Mouse (Mus musculus) mesoderm, embryonic 11.5 days (tissue): ENCODE measurements around the gene Casq1.
"Not testable (repeated sequence)": the region's sequence is repeated elsewhere in the genome, so short reads cannot be mapped to it uniquely, and the experiment has no call there.

ENCODE experiments used
- DNase-seq: peaks from one replicate; pipeline ENCODE4 v3.0.0-alpha.2; 2012; ENCODE audit warnings: low read depth, low spot score

Casq1 gene

DNA sequence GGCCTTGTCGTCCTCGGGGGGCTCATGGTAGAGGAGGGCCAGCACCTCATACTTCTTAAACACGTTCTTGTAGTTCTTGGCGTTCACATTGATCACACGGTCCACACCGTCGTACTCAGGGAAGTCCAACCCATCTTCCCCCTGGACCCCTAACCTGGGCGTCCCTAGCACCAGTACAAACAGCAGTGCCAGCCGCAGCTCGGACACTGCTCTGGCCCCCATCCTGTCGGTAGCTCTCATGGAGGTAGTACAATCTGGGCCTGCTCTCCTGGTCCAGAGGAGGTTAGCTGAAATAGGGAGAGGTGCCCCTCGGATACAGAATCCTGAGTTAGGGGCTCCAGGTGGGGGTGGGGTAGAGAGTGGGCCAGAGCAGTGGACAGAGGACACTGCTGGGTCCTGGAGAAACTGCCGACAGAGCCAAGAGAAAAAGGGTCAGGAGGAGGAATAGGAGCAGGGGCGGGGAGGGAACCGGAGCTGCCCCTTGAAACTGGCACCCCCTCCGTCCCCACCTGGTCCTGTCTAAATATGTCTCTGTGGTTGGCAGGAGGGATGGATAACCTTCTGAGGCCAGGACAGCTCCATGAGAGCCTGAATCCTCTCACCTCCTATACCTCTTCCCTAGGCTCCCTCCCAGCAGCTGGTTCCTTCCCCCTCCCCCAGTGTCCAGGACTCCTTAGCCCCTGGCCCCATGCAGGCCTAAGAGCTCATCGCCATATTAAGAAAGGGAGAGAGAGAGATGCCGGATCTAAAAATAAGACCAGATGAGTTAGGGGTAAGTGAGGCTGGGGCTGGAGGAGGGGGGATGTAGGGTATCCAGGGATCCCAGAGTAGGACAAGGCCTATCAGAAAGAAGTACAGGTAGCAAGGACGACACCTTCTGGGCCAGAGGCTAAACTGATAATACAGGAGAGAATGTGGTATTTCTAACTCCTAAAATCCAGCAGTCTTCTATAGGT is at the start of gene Casq1:
Gene Casq1, minus strand, starts transcription at position 418 of the 956 bp plus-strand sequence.
- DNase-seq = no peak

DNA sequence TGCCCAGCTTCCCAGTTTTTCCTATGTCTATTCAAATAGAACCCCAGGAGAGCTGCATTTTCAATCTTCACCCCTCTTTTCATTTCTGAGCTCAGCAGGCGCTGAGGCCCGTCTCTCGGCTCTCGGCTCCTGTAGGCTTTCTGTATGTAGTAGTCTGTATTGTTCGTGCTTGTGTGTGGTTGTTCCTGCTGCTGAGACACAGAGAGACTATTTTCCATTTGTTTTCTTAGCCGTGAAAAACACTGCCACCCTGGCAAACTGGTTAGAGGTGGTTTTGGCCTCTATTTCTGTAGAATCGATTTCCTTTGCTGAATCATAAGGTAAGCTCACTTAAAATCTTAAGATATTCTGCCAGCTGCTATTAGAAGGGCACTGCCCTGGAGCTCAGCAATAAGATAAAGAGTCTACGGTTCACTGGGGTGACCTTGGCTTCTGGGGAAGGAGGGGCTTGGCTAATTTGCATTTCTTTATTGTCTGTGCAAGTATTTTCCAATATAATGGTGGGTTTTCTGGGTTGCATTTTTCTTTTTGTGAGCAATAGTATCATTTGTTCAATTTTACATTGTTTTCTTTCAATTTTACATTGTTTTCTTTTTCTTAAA is 41.9 kb upstream of the Casq1 start, which contains the start of gene Igsf8:
Gene Igsf8, plus strand, starts transcription at position 165 of the 602 bp plus-strand sequence.
- DNase-seq = no peak

GRCm38 (mm10) chr1:172258314-172258713 is 38.6 kb upstream of the Casq1 start, which contains the start of gene Atp1a4:
Gene Atp1a4 (minus strand): TSS chr1:172258414.
- no peak for DNase-seq

DNA sequence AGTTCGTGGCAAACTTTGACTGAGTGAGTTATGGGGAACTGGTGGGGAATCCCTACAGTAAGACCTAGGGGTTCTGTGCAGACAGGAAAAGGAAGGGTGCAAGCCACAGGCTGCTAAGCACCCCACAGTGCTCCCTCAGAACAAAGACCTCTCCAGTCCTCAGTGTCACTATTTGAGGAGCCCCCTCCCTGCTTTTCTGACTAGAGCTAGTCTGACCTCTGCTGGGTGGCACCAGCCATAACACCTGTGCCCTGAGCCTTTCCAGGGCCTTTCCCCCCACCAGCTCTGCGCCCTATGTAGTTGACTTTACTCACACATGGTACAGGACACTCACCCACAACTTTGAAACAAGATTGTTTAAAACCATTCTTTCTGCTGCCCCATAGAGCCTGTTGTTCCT is 28.0 kb upstream of the Casq1 start:
- DNase-seq = peak; percentile 35

GRCm38 (mm10) chr1:172247216-172247615 is 27.5 kb upstream of the Casq1 start:
- DNase-seq = no peak

DNA sequence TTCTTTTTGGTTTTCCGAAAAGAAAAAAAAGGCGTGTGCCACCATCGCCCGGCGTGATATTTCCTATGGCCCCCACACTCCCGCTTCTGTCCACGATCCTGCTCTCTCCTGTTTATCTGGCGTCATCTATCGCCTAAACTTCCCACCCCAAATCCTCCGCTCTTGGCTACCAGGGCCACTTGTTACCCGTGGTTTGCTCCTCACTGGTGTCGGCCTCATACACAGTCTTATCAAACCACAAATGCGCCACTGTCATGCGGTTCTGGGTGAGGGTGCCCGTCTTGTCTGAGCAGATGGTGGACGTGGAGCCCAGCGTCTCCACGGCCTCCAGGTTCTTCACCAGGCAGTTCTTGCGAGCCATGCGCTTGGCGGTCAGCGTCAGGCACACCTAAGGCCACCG is 25.0 kb upstream of the Casq1 start:
- DNase-seq = not testable (repeated sequence)

DNA sequence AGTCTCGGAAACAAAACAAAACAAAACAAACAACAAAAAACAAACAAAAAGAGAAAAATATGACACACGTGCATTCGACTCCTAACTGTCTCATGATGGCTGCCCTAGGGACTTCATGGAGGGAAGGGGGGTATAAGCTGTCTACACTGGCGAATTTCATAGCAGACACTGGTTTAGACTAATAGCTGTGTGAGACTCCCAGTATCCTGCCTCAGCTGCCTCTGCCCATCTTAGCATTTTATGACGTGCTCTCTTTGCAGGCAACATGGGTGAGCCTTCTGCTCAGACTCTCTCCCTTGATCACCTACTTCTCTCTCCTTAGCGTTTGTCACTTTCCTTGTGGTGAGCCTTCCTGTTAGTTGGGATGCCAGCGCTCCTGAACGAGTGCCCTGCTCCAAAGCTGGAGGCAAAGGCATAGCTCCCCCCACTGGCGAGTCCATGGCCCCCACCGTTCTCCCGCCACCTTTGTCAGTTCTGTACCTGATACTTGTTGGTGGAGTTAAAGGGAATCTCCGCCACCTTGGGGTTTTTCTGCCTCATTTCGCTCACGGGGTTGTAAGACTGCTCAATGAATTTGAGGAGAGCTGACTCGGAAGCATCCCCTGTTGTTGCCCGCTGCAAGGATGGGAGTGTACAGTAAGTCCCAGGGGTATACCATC is 24.0 kb upstream of the Casq1 start:
- no peak for DNase-seq

DNA sequence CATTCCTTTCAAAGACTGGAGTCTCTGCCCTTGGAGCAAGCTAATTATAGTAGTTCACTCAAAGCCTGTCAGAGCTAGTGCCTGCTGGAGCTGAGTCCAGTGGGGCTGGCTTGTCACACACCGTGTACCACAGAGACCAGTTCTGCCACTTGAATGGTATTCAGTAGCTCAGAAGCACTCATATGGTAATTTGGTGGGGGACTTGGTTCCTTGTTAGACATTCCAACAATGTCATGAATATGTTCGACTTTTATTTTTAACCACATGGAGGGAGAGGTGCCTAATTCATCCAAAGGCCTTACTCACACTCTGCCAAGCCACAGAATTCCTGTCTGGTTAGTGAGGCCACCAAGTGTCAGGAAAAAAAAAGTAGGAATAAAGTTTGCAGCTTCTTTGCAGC is 22.7 kb upstream of the Casq1 start:
- peak; percentile 23 for DNase-seq

DNA sequence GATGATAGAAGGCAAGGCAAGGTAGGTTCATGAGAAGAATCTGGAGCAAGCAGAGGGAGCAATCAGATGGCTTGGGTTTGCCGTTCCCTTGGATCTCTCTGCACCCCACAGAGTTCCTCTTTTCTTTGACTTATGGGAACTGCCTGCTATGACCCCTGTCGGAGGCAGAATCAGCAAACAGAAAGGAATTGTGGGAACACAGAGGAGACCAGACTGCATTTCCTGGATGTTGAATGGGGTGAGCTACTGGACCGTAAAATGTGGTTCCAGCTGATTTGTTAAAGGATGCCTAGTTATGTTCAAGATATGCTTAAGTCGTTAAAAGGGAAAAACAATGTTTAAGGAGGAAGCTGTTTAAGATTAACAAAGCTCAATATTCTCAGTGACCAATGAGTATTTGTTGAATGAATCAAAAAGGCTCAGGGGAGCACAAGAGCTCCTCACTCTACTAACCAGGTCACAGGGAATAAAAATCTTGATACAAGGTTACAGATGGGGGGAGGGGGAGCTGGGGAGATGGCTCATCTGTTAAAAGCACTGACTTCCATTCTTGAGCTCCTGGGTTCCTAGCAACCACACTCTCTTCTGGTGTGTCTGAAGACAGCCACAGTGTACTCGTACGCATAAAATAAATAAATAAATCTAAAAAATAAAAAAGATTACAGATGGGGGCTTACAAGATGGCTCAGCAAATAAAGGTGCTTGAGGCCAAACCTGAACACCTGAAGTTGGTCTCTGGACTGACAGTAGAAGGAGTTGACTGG is 21.5 kb upstream of the Casq1 start:
- DNase-seq = peak; percentile 51

DNA sequence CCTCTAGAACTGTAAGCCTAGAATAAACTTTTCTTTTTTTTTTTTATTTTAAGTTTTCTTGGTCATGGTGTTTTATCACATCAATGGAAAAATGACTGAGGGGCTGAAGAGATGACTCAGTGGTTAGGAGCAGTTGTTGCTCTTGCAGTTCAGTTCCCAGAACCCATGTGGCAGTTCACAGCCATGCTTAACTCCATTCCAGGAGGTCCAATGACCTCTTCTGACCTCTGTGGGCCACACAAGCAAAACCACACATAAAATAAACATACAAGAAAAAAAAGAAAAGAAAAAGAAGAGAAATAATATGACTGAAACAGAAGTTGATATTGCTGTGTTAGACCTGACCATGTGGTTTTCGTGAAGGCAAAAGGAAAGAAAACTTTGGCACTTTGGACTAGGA is 9.5 kb upstream of the Casq1 start:
- no peak for DNase-seq

GRCm38 (mm10) chr1:172228209-172228608 is 8.5 kb upstream of the Casq1 start:
- DNase-seq = no peak

- no peak for DNase-seq
These were observed 1.8 kb upstream of the Casq1 start for GRCm38 (mm10) chr1:172221297-172222063.

GRCm38 (mm10) chr1:172220414-172220813 is 746 bp upstream of the Casq1 start:
- no peak for DNase-seq

DNA sequence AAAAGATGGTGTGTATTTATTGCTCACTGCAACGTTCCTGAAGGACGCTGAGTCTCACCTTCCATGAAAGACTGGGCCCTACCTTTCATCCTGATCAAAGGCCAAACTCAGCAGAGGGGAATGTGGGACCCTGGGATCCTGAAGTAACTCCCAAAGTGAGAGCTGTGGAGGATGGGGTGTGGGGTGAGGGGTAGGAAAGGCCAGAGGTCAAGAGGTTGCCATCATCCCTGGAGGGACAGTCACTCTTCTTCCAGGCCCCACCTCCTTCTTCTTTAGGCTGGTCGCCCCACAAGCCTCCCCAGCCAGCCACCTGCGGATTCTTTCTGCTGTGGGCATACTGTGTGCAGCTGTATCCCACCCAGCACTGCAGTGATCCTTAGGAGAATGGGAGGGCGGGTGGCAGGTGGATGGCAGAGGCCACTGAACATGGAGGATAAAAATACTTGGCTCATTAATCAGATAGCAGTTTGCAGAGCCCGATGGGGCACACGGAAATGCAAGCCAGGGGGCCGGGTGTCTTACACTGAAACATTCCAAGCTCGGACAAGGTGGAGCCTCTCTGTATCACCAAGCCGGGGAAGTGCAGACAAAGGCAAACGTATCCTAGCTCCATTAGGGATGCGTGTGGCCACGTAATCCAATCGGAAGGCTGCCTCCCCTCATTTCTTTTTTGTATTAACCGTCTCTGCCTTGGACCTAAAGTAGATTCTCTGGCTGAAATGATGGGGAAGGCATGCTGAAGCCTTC is 1.3 kb downstream of the Casq1 start:
- DNase-seq = no peak

- DNase-seq = peak; percentile 94
These were observed 2.5 kb downstream of the Casq1 start for GRCm38 (mm10) chr1:172217148-172217547.

- no peak for DNase-seq
These were observed 4.9 kb downstream of the Casq1 start for GRCm38 (mm10) chr1:172214748-172215147.

GRCm38 (mm10) chr1:172213771-172214170 is 5.9 kb downstream of the Casq1 start:
- no peak for DNase-seq

DNA sequence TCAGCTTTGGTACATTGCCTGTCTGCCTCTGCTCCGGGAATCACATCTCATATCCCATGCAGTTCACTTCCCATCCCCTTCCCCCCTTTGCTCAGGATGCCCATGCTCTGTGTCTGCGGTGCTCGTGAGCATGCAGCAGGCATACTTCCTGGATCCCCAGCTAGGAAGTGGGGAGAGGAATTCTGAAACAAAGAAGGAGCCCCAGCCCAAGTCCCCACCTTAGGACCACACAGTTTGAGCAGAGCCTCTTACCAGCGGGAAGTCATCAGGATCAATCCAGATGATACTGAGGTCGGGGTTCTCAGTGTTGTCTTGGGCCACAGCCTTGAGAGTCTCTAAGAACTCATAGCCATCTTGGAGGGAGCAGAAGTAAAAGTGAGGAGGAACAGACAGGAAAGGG is 6.9 kb downstream of the Casq1 start:
- DNase-seq = no peak

DNA sequence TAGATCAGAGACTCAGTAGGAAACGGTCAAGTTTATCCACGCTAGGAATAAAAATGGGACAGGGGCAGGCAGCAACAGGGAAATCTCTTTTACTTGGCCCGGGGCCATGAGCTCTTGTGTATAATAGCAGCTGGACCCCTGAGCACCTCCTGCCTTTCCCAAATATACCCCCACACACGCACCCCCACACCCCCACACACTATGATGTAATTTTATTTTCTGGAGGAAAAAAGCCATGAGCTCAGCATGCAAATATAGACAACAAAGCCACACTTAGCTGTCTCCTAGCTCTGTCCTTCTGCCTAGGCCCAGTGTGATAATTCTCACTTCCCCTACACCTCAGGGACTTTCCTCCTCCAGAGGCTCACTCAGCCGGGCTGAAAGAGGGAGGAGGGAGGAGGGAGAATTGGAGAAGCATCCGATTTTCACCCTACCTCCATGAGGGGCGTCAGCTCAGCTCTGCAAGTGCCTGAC is 12.5 kb downstream of the Casq1 start:
- no peak for DNase-seq
